Mouse (Mus musculus) lung, postnatal 0 days (tissue): ENCODE measurements around the gene Phf1.
A peak's percentile ranks its signal among the peaks of the same experiment; 100 is the strongest.

Experiments
- CTCF ChIP-seq: IDR thresholded peaks from 2 replicates; pipeline ENCODE4 v1.5.1; 2016; ENCODE audit warnings: antibody characterized with exemption, mild to moderate bottlenecking
- EP300 ChIP-seq: IDR thresholded peaks from 2 replicates; pipeline ENCODE4 v1.6.1; 2016; ENCODE audit warnings: antibody characterized with exemption, mild to moderate bottlenecking, control low read depth

GRCm38 (mm10) chr17:26886047-26886749 lies 46.7 kb upstream of the Phf1 start:
- TF ChIP-seq CTCF (peak; percentile 99), EP300 (no peak)
